Mouse (Mus musculus) hindbrain, embryonic 14.5 days (tissue): Measurements from ENCODE around the gene Acadl. TPM values are rescaled to one million over a fixed set of nuclear protein-coding genes. Genes with fewer than 3 reads are reported as not detected.

Experiments
- ATAC-seq: fragments of 200-750 bp; cut with Nextera tagmentation; 2 replicates; pipeline ENCODE4 v1.8.0; 2017; ENCODE audit warnings: moderate number of reproducible peaks, mild to moderate bottlenecking, moderate TSS enrichment, moderate library complexity; ENCODE audit not compliant: low FRiP score
- DNase-seq: peaks from one replicate; pipeline ENCODE4 v3.0.0-alpha.2; 2015; ENCODE audit warnings: low spot score
- H3K27ac ChIP-seq: fragments of 300-500 bp; sonication (generic); 2 replicates; pipeline ENCODE4 v1.5.1; 2014; ENCODE audit warnings: mild to moderate bottlenecking, moderate library complexity
- H3K27me3 ChIP-seq: fragments of 300-500 bp; sonication (generic); 2 replicates; pipeline ENCODE4 v1.6.1; 2014; ENCODE audit warnings: mild to moderate bottlenecking, low read length, mixed read lengths; ENCODE audit not compliant: control insufficient read depth, insufficient read depth
- H3K36me3 ChIP-seq: fragments of 300-500 bp; sonication (generic); replicated peaks from 2 replicates; pipeline ENCODE4 v1.6.1; 2014; ENCODE audit not compliant: control insufficient read depth, insufficient read depth
- H3K4me1 ChIP-seq: fragments of 300-500 bp; sonication (generic); replicated peaks from 2 replicates; pipeline ENCODE4 v1.6.1; 2014; ENCODE audit warnings: antibody characterized with exemption, low read length, mixed read lengths; ENCODE audit not compliant: control insufficient read depth, insufficient read depth
- H3K4me2 ChIP-seq: fragments of 300-500 bp; sonication (generic); replicated peaks from 2 replicates; pipeline ENCODE4 v1.6.1; 2014; ENCODE audit warnings: mild to moderate bottlenecking, moderate library complexity
- H3K4me3 ChIP-seq: fragments of 300-500 bp; sonication (generic); replicated peaks from 2 replicates; pipeline ENCODE4 v1.5.1; 2014; ENCODE audit warnings: mild to moderate bottlenecking, low read length
- H3K9ac ChIP-seq: fragments of 300-500 bp; sonication (generic); 2 replicates; pipeline ENCODE4 v1.6.1; 2014
- H3K9me3 ChIP-seq: fragments of 300-500 bp; sonication (generic); 2 replicates; pipeline ENCODE4 v1.6.1; 2016; ENCODE audit warnings: low read length; ENCODE audit not compliant: control insufficient read depth
- WGBS: fragments of 180-500 bp; shearing (Covaris S2); extraction: QIAGEN DNeasy Blood & Tissue Kit; methylation state at CpG from one replicate; pipeline ENCODE4 v1.1.7; 2014; 5-methylcytosine and 5-hydroxymethylcytosine counted together
- polyA plus RNA-seq: library from polyadenylated mRNA; unstranded; fragments of >200 nt; fragmentation: Nextera tagmentation; extraction: Ambion mirVana; gene quantifications from 2 replicates; pipeline ENCODE4 v1.2.1, GENCODE M21; 2014

Gene Acadl
- polyA plus RNA-seq, 1 experiment from 2014 or later: 59.5 TPM

GRCm38 (mm10) chr1:66887175-66887574 lies 24.1 kb upstream of the Acadl start:
- WGBS: 100% methylated on average over 1 of the region's 1 CpGs
- Histone ChIP-seq H3K9me3 (no peaks in the 10 kb centered on the region), H3K27me3 (no peaks in the 10 kb centered on the region), H3K27ac (no peak overlapping the region), H3K9ac (no peak overlapping the region), H3K4me2 (no peak overlapping the region), H3K4me3 (no peak overlapping the region), H3K4me1 (no peaks in the 10 kb centered on the region), H3K36me3 (no peaks in the 10 kb centered on the region)
- DNase-seq: no peak
- no peak for ATAC-seq

DNA sequence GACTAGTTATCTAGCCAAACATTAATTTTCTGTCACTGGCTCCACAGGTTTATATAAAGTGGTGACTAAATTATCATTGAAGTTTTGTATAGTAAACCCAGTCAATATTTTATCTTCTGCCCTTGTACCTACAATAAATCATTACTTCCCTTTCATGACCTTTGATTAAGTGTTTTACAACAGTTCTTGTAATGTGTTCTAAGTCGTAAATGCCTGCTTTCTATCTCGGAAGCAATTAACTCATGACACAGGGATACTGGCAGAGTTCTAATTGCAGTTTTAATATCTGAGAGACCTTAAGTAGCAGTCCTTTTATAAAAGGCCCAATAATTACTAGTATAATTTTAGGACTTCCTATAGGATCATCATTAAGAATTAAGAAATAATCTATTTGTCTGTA lies 17.1 kb upstream of the Acadl start:
- no peak overlapping the region for H3K9ac ChIP-seq
- no peaks in the 10 kb centered on the region for H3K36me3 ChIP-seq
- no peaks in the 10 kb centered on the region for H3K9me3 ChIP-seq
- ATAC-seq (no peak), DNase-seq (no peak)
- H3K27me3 ChIP-seq: no peaks in the 10 kb centered on the region
- H3K4me3 ChIP-seq: no peak overlapping the region
- no peak overlapping the region for H3K27ac ChIP-seq
- no peaks in the 10 kb centered on the region for H3K4me1 ChIP-seq
- H3K4me2 ChIP-seq: no peak overlapping the region
- 82% methylated on average over 2 of the region's 2 CpGs for WGBS

GRCm38 (mm10) chr1:66874740-66875139 lies 11.7 kb upstream of the Acadl start:
- H3K9ac ChIP-seq: no peak overlapping the region
- no peaks in the 10 kb centered on the region for H3K9me3 ChIP-seq
- no peaks in the 10 kb centered on the region for H3K4me1 ChIP-seq
- H3K27ac ChIP-seq: no peak overlapping the region
- H3K4me2 ChIP-seq: no peak overlapping the region
- no peaks in the 10 kb centered on the region for H3K36me3 ChIP-seq
- H3K4me3 ChIP-seq: no peak overlapping the region
- ATAC-seq (no peak), DNase-seq (no peak)
- no peaks in the 10 kb centered on the region for H3K27me3 ChIP-seq
- 96% methylated on average over 6 of the region's 6 CpGs for WGBS

GRCm38 (mm10) chr1:66871591-66871990 lies 8.5 kb upstream of the Acadl start:
- H3K9ac ChIP-seq: no peak overlapping the region
- no peak overlapping the region for H3K4me2 ChIP-seq
- no peaks in the 10 kb centered on the region for H3K36me3 ChIP-seq
- no peak overlapping the region for H3K4me3 ChIP-seq
- ATAC-seq: no peak
- no peaks in the 10 kb centered on the region for H3K27me3 ChIP-seq
- DNase-seq: peak; percentile 67
- 70% methylated on average over 7 of the region's 7 CpGs for WGBS
- H3K27ac ChIP-seq: no peak overlapping the region
- H3K9me3 ChIP-seq: no peaks in the 10 kb centered on the region
- H3K4me1 ChIP-seq: no peaks in the 10 kb centered on the region

- Histone ChIP-seq H3K4me2 (no peak overlapping the region), H3K27me3 (no peaks in the 10 kb centered on the region), H3K9ac (no peak overlapping the region), H3K27ac (no peak overlapping the region), H3K36me3 (no peaks in the 10 kb centered on the region), H3K4me1 (0 out of 2 replicates have a peak, but pooled peaks cover 3% of the 10 kb centered on the region), H3K4me3 (no peak overlapping the region), H3K9me3 (no peaks in the 10 kb centered on the region)
- WGBS: 93% methylated on average over 4 of the region's 4 CpGs
- ATAC-seq (no peak), DNase-seq (no peak)
Measured at GRCm38 (mm10) chr1:66865633-66866032, 2.6 kb upstream of the Acadl start.

DNA sequence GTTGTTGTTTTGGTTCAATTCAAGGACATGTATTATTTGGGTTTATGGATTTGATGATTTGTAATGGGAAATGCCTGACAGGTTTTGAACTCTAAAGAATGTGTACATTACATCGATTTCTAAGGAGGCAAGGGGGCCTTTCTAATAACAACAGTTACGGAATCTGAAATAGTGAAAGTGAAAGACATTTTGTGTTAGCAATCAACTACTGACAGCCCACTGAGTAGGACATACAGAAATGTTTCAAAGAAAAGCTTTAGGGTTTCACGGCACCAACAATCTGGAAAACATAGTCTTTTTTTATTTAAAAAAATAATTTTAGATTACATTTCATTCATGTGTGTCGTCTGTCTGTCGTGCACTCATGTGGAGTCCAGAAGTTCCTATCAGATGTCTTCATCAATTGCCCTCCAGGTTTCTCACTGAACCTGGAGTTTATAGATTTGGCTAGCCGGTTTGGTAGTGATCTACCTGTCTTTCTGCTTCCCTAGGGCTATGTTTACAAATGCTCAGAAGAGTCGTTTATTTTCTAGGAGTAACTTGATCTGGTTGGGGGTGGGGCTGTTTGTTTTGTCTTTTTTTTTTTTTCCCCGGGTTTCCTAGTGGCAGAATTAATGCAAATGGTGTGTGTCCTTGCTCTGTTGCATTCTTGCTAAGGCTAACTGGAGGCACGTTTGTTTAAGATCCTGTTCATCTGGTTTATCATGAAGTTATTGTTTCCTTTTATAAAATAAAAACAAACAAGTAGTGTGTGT lies 841 bp upstream of the Acadl start:
- no peak overlapping the region for H3K27ac ChIP-seq
- H3K9ac ChIP-seq: no peak overlapping the region; the same call in 1 of the 2 replicates
- 0 out of 2 replicates have a peak, but pooled peaks cover 7% of the 10 kb centered on the region for H3K9me3 ChIP-seq
- H3K4me2 ChIP-seq: peak overlapping the region; percentile 84
- 0 out of 2 replicates have a peak, but pooled peaks cover 3% of the 10 kb centered on the region for H3K4me1 ChIP-seq
- ATAC-seq (no peak), DNase-seq (no peak)
- WGBS: 15% methylated on average over 9 of the region's 9 CpGs
- H3K27me3 ChIP-seq: no peaks in the 10 kb centered on the region
- peak overlapping the region; percentile 78 for H3K4me3 ChIP-seq
- H3K36me3 ChIP-seq: no peaks in the 10 kb centered on the region

DNA sequence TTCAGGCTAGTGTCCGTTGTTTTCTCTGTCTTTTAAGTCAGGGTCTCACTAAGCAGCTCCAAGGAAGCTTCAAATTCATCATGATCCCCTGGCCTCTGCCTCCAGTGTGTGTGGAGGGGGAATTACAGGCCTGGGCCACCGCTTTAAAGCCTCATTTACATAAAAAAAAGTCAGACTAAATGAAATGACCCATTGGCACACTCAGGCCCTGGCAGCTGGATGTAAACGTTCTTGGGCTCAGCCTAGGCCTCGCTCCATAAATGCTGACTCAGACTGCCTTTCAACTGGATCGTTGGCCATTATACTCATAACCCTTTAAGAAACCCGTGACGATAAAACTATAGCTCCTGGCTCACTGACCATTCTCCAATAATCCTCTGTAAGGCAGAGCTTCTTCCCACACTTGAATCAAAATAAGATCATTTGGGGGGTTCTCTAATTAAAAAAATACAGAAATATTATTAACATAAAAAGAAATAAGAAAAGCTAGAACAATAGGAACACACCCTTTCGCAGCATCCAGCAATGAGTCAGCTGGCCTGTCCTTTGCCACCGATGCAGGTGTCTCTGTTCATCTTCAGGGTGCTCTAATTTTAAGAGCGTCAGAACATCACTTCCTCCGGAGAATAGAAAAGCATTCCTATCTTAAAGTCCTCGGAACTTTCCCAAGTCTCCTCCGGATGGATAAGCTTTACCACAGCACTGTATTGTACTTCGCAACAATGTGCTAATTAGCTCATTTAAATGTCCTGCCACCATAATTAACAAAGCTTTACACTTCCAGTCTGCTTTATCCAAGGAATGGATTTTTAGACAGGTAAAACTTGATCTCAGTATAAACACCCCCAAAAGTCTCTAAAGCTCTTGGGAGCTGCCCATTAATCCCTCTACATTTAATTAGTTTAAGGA lies 1.1 kb downstream of the Acadl start:
- H3K36me3 ChIP-seq: peaks cover under 1% of the 10 kb centered on the region; the same call in 1 of the 2 replicates
- peak overlapping the region; percentile 78 for H3K4me3 ChIP-seq
- H3K4me1 ChIP-seq: 0 out of 2 replicates have a peak, but pooled peaks cover 3% of the 10 kb centered on the region
- DNase-seq (peak; percentile 45), ATAC-seq (no peak; the same call in 1 of the 2 replicates)
- H3K27ac ChIP-seq: no peak overlapping the region
- WGBS: 17% methylated on average over 14 of the region's 14 CpGs
- H3K9ac ChIP-seq: 0 out of 2 replicates have a peak overlapping the region, but pooled peaks have one; percentile 79
- H3K27me3 ChIP-seq: no peaks in the 10 kb centered on the region
- H3K9me3 ChIP-seq: peaks cover 7% of the 10 kb centered on the region; the same call in 1 of the 2 replicates
- peak overlapping the region; percentile 84 for H3K4me2 ChIP-seq

DNA sequence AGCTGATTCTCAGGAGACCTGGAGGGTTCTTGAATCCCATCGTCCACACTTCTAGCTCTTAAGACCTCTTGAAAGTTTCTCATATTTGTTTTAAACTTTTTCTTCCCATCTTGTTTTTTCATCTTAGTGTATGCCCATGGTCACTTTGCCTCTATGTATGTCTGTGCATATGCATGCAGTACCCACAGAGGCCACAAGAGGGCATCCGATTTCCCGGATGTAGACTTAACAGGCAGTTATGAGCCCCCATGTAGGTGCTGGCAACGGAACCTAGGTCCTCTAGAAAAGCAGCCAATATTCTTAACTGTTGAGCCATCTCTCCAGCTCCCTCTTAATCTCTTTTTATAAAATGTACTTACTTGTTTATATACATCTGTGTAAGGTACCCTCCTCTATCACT lies 15.6 kb downstream of the Acadl start:
- H3K4me3 ChIP-seq: no peak overlapping the region
- H3K36me3 ChIP-seq: peaks cover 21% of the 10 kb centered on the region
- no peaks in the 10 kb centered on the region for H3K4me1 ChIP-seq
- peaks cover 8% of the 10 kb centered on the region; the same call in 1 of the 2 replicates for H3K9me3 ChIP-seq
- no peak overlapping the region for H3K4me2 ChIP-seq
- 95% methylated on average over 4 of the region's 4 CpGs for WGBS
- no peaks in the 10 kb centered on the region for H3K27me3 ChIP-seq
- no peak overlapping the region for H3K9ac ChIP-seq
- ATAC-seq: no peak
- no peak overlapping the region for H3K27ac ChIP-seq
- no peak for DNase-seq

DNA sequence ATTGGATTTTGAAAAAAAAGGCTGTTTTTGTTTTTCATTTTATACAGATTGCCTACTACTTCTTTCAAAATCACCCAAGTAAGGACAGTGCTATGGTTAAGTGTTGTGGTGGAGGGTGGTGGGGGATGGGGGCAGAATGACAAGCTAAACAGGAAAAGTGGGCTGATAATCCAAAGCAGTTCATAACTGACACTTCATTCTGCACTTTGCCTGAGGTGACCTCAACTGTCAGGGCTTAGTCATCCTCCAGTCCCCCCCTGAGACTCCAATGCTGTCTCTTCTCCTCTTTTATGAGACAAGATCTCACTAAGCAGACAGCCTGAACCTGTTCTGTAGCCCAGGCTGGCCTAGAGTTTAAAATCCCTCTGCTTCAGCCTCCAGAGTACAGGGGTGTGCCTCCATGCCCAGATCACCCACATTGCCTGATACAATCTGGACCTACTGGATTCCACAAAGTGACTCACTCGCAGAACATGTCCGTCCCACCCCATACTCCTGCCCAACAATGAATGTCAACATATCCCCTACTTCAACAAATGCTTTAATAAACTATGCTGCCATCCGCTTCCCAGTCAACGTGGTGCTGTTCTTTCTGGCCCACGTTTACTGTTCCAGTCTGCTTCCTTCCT lies 17.3 kb downstream of the Acadl start:
- no peak overlapping the region for H3K9ac ChIP-seq
- peaks cover 25% of the 10 kb centered on the region for H3K36me3 ChIP-seq
- 90% methylated on average over 5 of the region's 5 CpGs for WGBS
- H3K9me3 ChIP-seq: peaks cover 8% of the 10 kb centered on the region; the same call in 1 of the 2 replicates
- H3K27me3 ChIP-seq: no peaks in the 10 kb centered on the region
- no peaks in the 10 kb centered on the region for H3K4me1 ChIP-seq
- DNase-seq (no peak), ATAC-seq (no peak)
- H3K4me3 ChIP-seq: no peak overlapping the region
- no peak overlapping the region for H3K4me2 ChIP-seq
- H3K27ac ChIP-seq: no peak overlapping the region
